Mouse (Mus musculus) ES-Bruce4 (cell line): ENCODE measurements around the gene Stox2. TPM values are rescaled to one million over a fixed set of nuclear protein-coding genes. Genes with fewer than 3 reads are reported as not detected.
A peak's percentile ranks its signal among the peaks of the same experiment; 100 is the strongest.

Experiments
- H3K27ac ChIP-seq: 2 replicates; pipeline ENCODE4 v1.5.1; 2012; ENCODE audit warnings: low read length, inconsistent platforms; ENCODE audit not compliant: insufficient read depth
- H3K27me3 ChIP-seq: 2 replicates; pipeline ENCODE4 v1.6.1; 2012; ENCODE audit warnings: mild to moderate bottlenecking, low read length, inconsistent platforms; ENCODE audit not compliant: control insufficient read depth, poor library complexity, insufficient read depth, severe bottlenecking
- H3K36me3 ChIP-seq: 2 replicates; pipeline ENCODE4 v1.6.1; 2012; ENCODE audit warnings: inconsistent platforms, mild to moderate bottlenecking, low read length, moderate library complexity; ENCODE audit not compliant: control insufficient read depth, poor library complexity, insufficient read depth, severe bottlenecking
- H3K4me1 ChIP-seq: one replicate; pipeline ENCODE4 v1.8.1; 2011; ENCODE audit warnings: low read length; ENCODE audit not compliant: control insufficient read depth, insufficient read depth
- H3K4me3 ChIP-seq: 2 replicates; pipeline ENCODE4 v1.5.1; 2011; ENCODE audit warnings: low read depth, mild to moderate bottlenecking, low read length
- H3K9ac ChIP-seq: 2 replicates; pipeline ENCODE4 v1.6.1; 2012; ENCODE audit warnings: low read depth, mild to moderate bottlenecking, inconsistent platforms; ENCODE audit not compliant: poor library complexity, severe bottlenecking
- H3K9me3 ChIP-seq: replicated peaks from 2 replicates; pipeline ENCODE4 v1.6.1; 2012; ENCODE audit warnings: mild to moderate bottlenecking, low read length, inconsistent platforms; ENCODE audit not compliant: control insufficient read depth, poor library complexity, insufficient read depth, severe bottlenecking
- CTCF ChIP-seq: IDR thresholded peaks from one replicate; pipeline ENCODE4 v1.8.1; 2011; ENCODE audit warnings: low read depth, low read length
- EP300 ChIP-seq: IDR thresholded peaks from 2 replicates; pipeline ENCODE4 v1.6.1; 2011; ENCODE audit warnings: low read depth, low read length; ENCODE audit not compliant: insufficient read depth
- POLR2A ChIP-seq: IDR thresholded peaks from one replicate; pipeline ENCODE4 v1.8.1; 2011; ENCODE audit warnings: low read length; ENCODE audit not compliant: insufficient read depth
- polyA plus RNA-seq: library from polyadenylated mRNA; stranded (reverse); fragments of >200 nt; gene quantifications from 2 replicates; pipeline ENCODE4 v1.2.4, GENCODE M21; 2011; ENCODE audit warnings: low read depth; ENCODE audit not compliant: missing spikeins, insufficient read depth, insufficient read length

The Stox2 gene
- polyA plus RNA-seq, 1 experiment: 5.1 TPM

DNA sequence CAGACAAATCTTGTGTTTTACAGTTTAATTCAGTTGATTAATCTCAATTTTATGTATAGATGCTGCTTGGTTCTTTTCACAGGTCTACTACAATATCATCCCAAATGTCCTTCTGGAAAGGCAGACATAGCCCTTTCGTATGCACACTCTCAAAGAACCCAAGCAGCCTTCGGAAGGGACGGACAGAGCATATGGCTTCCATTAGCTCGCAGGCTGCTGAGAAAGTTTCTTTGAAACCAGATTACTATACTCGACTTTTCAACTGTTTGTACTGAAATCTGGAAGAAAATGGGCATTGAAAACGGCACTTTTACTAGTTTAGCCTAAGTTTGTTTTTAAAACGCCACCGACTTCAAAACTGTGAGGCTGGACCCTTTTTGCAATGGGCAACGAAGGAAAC is 234.9 kb downstream of the Stox2 start:
- no peaks in the 10 kb centered on the region for H3K4me1 ChIP-seq
- H3K9me3 ChIP-seq: no peaks in the 10 kb centered on the region
- H3K4me3 ChIP-seq: no peak overlapping the region
- H3K27me3 ChIP-seq: no peaks in the 10 kb centered on the region; the same call in 1 of the 2 replicates
- TF ChIP-seq POLR2A (no peak), EP300 (no peak), CTCF (no peak)
- H3K36me3 ChIP-seq: no peaks in the 10 kb centered on the region
- H3K27ac ChIP-seq: no peak overlapping the region
- no peak overlapping the region for H3K9ac ChIP-seq

DNA sequence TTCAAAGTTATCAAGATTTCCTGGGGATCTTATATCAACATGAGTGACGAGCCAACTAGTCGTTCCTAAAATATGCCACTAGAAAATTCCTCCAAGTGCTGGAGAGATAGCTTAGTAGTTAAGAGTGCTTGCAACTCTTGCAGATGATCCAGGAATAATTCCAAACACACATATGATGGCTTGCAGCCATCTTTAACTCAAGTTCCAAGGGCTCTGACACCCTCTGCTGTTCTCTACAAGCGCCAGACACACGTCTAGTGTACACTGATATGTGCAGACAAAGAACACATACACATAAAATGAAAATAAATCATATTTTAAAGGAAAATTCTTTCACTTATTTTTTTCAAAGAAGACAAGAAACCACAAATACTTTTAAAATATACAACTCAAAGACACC is 237.9 kb downstream of the Stox2 start:
- Histone ChIP-seq H3K4me1 (no peaks in the 10 kb centered on the region), H3K9me3 (no peaks in the 10 kb centered on the region), H3K36me3 (no peaks in the 10 kb centered on the region), H3K4me3 (no peak overlapping the region), H3K27me3 (no peaks in the 10 kb centered on the region; the same call in 1 of the 2 replicates), H3K27ac (no peak overlapping the region), H3K9ac (no peak overlapping the region)
- no peak for TF ChIP-seq EP300
- no peak for TF ChIP-seq POLR2A
- TF ChIP-seq CTCF: no peak

DNA sequence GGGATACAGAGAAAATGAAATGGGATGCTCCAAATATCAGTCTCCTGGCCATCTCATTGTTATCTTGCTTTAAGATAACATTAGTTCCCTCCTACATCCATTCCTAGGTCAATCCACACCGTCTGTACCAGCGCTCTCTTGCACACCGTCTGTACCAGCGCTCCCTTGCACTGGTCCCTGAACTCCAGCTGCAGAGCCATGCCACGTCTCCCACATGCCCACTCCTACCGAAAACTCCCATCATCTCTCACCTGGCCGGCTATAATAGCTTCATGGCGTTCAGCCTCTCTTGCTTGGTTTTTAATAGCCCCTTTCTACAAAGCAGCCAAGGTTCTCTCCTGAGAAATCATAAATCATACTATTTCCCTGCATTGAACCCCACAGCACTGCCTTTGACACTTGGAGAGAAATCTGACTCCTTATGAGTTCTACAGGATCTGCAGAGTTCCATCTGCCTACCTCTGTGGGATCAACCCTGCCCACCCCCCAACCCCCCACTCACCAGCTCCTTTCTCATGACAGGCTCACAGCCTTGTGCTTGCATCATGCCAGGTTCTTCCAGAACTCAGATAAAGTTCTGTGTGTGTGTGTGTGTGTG is 239.4 kb downstream of the Stox2 start:
- no peaks in the 10 kb centered on the region for H3K9me3 ChIP-seq
- no peaks in the 10 kb centered on the region; the same call in 1 of the 2 replicates for H3K27me3 ChIP-seq
- no peak overlapping the region for H3K27ac ChIP-seq
- no peaks in the 10 kb centered on the region for H3K4me1 ChIP-seq
- TF ChIP-seq CTCF (no peak), EP300 (no peak), POLR2A (no peak)
- no peak overlapping the region for H3K9ac ChIP-seq
- no peak overlapping the region for H3K4me3 ChIP-seq
- H3K36me3 ChIP-seq: no peaks in the 10 kb centered on the region

DNA sequence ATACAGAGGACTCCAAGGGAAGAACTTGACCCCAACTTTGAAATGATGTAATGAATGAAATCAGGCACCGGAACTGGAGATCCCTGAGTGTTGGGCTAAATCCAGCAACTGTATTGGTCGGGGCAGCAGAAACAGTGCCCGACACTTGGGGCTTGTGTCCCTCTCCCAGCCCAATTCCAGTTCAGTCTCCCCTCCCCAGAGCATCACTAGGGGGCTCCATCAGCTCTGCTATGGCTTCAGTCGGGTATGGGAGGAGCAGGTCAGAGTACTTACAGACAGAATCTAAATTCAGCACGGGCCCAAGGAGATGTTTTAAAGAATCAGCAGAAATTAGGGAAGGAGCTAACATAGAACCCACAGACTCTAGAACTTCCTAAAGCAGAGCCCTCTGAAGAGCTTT is 240.7 kb downstream of the Stox2 start:
- Histone ChIP-seq H3K27ac (no peak overlapping the region), H3K4me1 (no peaks in the 10 kb centered on the region), H3K27me3 (no peaks in the 10 kb centered on the region; the same call in 1 of the 2 replicates), H3K9ac (no peak overlapping the region), H3K36me3 (no peaks in the 10 kb centered on the region), H3K9me3 (no peaks in the 10 kb centered on the region), H3K4me3 (no peak overlapping the region)
- no peak for TF ChIP-seq POLR2A
- TF ChIP-seq EP300: no peak
- TF ChIP-seq CTCF: peak; percentile 80

DNA sequence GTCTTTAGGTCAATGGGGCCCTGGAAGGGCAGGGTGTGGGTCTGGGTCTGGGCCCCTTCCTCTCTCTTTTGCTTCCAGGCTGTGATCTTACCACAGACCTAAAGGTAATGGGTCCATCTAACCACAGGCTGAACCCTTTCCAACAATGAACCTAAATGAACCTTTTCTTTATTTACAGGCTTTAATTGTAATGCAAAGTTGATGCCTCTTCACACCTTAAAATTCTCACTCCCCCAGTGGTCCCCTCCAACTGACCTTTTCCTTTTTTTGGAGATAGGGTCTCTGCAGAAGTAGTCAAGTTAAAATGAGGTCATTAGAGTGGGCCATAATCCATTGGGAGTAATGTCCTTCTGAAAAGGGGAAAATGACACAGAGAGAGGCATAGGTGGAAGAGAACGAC is 249.8 kb downstream of the Stox2 start:
- no peak overlapping the region for H3K27ac ChIP-seq
- no peaks in the 10 kb centered on the region for H3K36me3 ChIP-seq
- H3K4me3 ChIP-seq: no peak overlapping the region
- TF ChIP-seq EP300: no peak
- no peak for TF ChIP-seq CTCF
- TF ChIP-seq POLR2A: no peak
- H3K27me3 ChIP-seq: no peaks in the 10 kb centered on the region
- H3K9me3 ChIP-seq: peaks cover 12% of the 10 kb centered on the region
- H3K9ac ChIP-seq: no peak overlapping the region
- no peaks in the 10 kb centered on the region for H3K4me1 ChIP-seq

DNA sequence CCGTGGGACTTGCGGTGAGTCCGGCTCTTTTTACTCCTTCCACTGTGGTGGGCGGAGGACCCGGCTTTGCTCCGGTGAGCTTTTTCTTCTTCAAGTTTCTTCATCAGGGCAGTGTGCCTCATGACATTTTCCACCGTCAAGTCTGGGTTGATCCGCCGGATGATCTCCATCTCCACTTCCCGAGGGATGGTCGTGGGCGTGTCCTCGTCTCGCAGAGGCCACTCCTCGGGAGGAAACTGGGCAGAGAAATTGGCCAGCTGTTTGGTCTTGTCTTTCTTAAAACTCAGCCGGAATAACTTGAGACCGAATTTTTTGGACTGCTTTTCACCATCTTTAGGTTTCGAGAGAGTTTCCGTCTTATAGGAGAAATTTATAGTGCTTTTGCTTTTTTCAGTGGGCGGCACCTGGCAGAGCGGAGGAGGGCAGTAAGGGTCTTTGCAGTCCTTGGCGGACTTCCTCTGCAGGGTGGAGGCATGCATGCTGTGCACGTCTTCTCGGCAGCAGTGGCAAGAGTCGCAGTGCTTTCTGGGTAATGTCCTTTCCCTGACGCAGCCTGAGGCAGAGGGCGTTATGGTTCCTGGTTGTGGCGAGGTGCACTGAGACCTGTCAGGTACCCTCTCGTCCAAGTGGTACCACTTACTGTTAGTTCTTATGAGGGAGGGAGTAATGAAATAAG is 252.7 kb downstream of the Stox2 start:
- TF ChIP-seq EP300 (no peak), POLR2A (no peak), CTCF (no peak)
- Histone ChIP-seq H3K4me3 (peak overlapping the region; percentile 5; the same call in 1 of the 2 replicates), H3K36me3 (no peaks in the 10 kb centered on the region), H3K9ac (no peak overlapping the region), H3K4me1 (no peaks in the 10 kb centered on the region), H3K9me3 (peaks cover 14% of the 10 kb centered on the region), H3K27ac (no peak overlapping the region), H3K27me3 (no peaks in the 10 kb centered on the region)
